Mouse (Mus musculus) forebrain, postnatal 0 days (tissue): ENCODE data around the gene Sdhc. TPM values are rescaled to one million over a fixed set of nuclear protein-coding genes. Genes with fewer than 3 reads are reported as not detected.
"Not testable (repeated sequence)": the region's sequence is repeated elsewhere in the genome, so short reads cannot be mapped to it uniquely, and the experiment has no call there.

Experiments
- ATAC-seq: fragments of 200-750 bp; cut with Nextera tagmentation; 2 replicates; pipeline ENCODE4 v1.8.0; 2017; ENCODE audit warnings: mild to moderate bottlenecking, moderate library complexity
- DNase-seq: peaks from one replicate; pipeline ENCODE4 v3.0.0-alpha.2; 2015
- H3K27ac ChIP-seq: fragments of 300-500 bp; sonication (generic); 2 replicates; pipeline ENCODE4 v1.5.1; 2014; ENCODE audit warnings: low read depth, mild to moderate bottlenecking, antibody characterized with exemption, low read length, moderate library complexity, mixed read lengths
- H3K27me3 ChIP-seq: fragments of 300-500 bp; sonication (generic); 2 replicates; pipeline ENCODE4 v1.6.1; 2014; ENCODE audit warnings: mild to moderate bottlenecking, low read length, mixed read lengths; ENCODE audit not compliant: insufficient read depth
- H3K36me3 ChIP-seq: fragments of 300-500 bp; sonication (generic); 2 replicates; pipeline ENCODE4 v1.6.1; 2014; ENCODE audit warnings: mild to moderate bottlenecking, moderate library complexity; ENCODE audit not compliant: insufficient read depth
- H3K4me1 ChIP-seq: fragments of 300-500 bp; sonication (generic); 2 replicates; pipeline ENCODE4 v1.6.1; 2014; ENCODE audit warnings: antibody characterized with exemption; ENCODE audit not compliant: insufficient read depth
- H3K4me2 ChIP-seq: fragments of 300-500 bp; sonication (generic); 2 replicates; pipeline ENCODE4 v1.6.1; 2014; ENCODE audit warnings: low read depth, mild to moderate bottlenecking, moderate library complexity
- H3K4me3 ChIP-seq: fragments of 300-500 bp; sonication (generic); 2 replicates; pipeline ENCODE4 v1.5.1; 2014; ENCODE audit warnings: low read depth, low read length, mixed read lengths
- H3K9ac ChIP-seq: fragments of 300-500 bp; sonication (generic); 2 replicates; pipeline ENCODE4 v1.6.1; 2014; ENCODE audit warnings: mild to moderate bottlenecking
- H3K9me3 ChIP-seq: fragments of 300-500 bp; sonication (generic); 2 replicates; pipeline ENCODE4 v1.6.1; 2016; ENCODE audit warnings: low read length
- CTCF ChIP-seq: sonication (generic); IDR thresholded peaks from 2 replicates; pipeline ENCODE4 v1.5.1; 2016; ENCODE audit warnings: antibody characterized with exemption, control low read depth, low read depth
- WGBS: fragments of 180-500 bp; shearing (Covaris S2); extraction: QIAGEN DNeasy Blood & Tissue Kit; methylation state at CpG from one replicate; pipeline ENCODE4 v1.1.7; 2014; 5-methylcytosine and 5-hydroxymethylcytosine counted together
- polyA plus RNA-seq: library from polyadenylated mRNA; unstranded; fragments of >200 nt; fragmentation: Nextera tagmentation; extraction: Ambion mirVana; gene quantifications from 2 replicates; pipeline ENCODE4 v1.2.1, GENCODE M21; 2015
- total RNA-seq: library from RNA; depleted of rRNA; stranded (reverse); fragments of >200 nt; gene quantifications from 2 replicates; pipeline ENCODE4 v1.2.3, GENCODE M21; 2014

The Sdhc gene
- total and polyA plus RNA-seq, 2 experiments from 2014 or later = 197 to 285 TPM

GRCm38 (mm10) chr1:171097136-171097535, 53.3 kb downstream of the Sdhc start:
- Histone ChIP-seq H3K4me2 (no peak overlapping the region), H3K4me3 (no peak overlapping the region), H3K27me3 (no peaks in the 10 kb centered on the region), H3K36me3 (no peaks in the 10 kb centered on the region), H3K4me1 (no peaks in the 10 kb centered on the region), H3K9ac (no peak overlapping the region), H3K27ac (no peak overlapping the region), H3K9me3 (no peaks in the 10 kb centered on the region)
- DNase-seq (no peak), ATAC-seq (no peak)
- no peak for TF ChIP-seq CTCF

DNA sequence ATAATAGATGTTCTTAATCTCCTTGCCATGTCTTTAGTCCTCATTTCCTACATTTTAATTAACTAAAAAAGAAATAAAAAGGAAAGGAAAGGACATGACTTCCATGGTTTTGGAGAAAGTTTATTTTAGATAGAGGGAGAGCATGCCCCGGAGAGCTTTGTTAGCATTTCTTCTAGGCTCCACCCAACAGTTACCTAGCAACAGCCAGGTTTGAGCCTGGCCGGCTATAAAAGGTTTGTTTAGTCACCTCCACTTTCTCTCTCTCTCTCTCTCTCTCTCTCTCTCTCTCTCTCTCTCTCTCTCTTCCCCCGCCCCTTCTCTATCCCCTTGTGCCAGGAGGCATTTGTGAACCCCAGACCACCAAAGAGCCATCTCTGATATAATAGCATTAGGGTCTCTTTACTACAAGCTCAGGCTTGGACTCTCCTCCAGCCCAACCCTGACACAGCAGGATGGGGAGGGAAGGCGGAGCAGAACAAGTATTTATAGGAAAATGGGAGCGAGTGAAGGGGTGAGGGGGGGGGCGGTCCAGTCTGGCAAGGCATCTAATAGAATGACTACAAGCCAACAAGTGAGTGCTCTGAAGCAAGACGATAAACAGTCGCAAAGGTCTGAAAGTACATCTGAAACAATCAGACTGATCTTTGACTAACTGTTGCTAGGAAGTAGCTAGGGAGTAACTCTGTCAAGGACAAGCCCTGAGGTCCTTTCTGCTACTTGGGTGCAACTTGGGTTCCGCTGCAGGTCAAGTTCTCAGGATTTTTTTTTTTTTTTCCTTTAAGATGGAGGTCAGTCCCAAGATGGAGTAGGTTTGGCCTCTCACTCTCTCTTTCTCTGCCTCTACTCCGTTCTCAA, 54.1 kb downstream of the Sdhc start:
- Histone ChIP-seq H3K4me3 (no peak overlapping the region), H3K27me3 (no peaks in the 10 kb centered on the region), H3K36me3 (no peaks in the 10 kb centered on the region), H3K27ac (no peak overlapping the region), H3K9me3 (no peaks in the 10 kb centered on the region), H3K4me1 (no peaks in the 10 kb centered on the region), H3K9ac (no peak overlapping the region), H3K4me2 (no peak overlapping the region)
- TF ChIP-seq CTCF = no peak
- ATAC-seq = no peak
- 18% methylated on average over 10 of the region's 10 CpGs for WGBS
- no peak for DNase-seq

DNA sequence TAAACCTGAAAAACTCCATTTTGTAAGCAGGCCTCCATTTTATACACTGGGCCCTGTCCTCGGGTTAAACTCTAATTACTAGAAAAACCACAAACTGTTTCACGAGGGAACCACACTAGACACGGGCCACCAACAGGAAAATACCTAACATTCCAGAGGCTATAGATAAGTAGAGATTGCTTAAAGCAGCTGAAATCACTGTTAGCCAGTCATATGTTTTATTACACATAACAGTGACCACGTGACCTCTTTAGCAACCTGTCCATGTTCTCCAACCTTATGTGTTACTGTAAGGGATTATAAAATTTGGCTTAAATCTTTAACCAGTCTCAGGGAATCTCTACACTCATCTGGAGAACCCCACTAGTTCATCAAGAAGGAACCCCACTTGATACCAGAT, 56.0 kb downstream of the Sdhc start:
- Histone ChIP-seq H3K27me3 (no peaks in the 10 kb centered on the region), H3K9ac (no peak overlapping the region), H3K9me3 (no peaks in the 10 kb centered on the region), H3K4me3 (no peak overlapping the region), H3K36me3 (no peaks in the 10 kb centered on the region), H3K27ac (no peak overlapping the region), H3K4me2 (no peak overlapping the region), H3K4me1 (no peaks in the 10 kb centered on the region)
- no peak for ATAC-seq
- 83% methylated on average over 4 of the region's 4 CpGs for WGBS
- no peak for DNase-seq
- TF ChIP-seq CTCF = no peak

DNA sequence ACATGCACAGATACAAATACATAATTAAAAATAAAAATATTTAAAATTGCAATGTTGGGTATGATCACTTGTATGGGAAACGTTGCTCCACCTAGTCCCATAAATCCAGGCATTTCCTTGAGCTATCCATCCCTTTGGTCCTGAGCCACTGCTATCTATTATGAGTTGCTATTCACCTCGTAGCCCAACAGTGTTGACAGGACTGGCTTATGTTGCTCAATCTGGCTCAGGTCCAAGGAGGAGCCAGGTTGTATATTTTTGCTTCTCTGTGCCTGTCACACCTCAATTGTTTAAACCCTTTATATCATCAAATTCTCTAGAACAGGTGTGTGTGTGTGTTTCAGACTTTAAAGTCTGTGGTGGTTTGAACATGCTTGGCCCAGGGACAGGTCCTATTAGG, 59.6 kb downstream of the Sdhc start:
- 73% methylated on average over 2 of the region's 2 CpGs for WGBS
- no peak for ATAC-seq
- no peak overlapping the region for H3K4me3 ChIP-seq

DNA sequence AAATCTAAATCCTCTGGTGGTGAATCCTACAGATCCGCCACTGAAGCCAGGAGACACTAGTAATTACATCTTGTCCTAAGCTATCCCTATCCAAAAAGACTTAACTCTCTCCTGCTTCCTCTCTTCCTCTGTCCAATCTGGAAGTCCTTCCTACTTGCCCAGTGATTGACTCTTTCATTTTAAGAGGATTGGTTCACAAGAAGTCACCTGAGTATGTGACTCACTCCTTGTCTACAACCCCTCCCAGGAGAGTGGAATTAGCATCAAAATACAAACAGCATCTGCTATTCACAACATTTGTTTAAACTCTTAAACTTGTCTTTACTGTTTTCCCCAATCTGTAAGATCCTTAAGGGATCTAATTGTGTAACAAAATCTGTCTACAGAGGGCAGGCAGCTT, 60.5 kb downstream of the Sdhc start:
- Histone ChIP-seq H3K4me1 (no peaks in the 10 kb centered on the region), H3K27ac (no peak overlapping the region), H3K4me2 (no peak overlapping the region), H3K4me3 (no peak overlapping the region), H3K36me3 (no peaks in the 10 kb centered on the region), H3K9ac (no peak overlapping the region), H3K27me3 (no peaks in the 10 kb centered on the region), H3K9me3 (no peaks in the 10 kb centered on the region)
- TF ChIP-seq CTCF = no peak
- ATAC-seq (no peak), DNase-seq (no peak)
- 94% methylated on average over 1 of the region's 1 CpGs for WGBS

More for the DNA sequence above, 59.6 kb downstream of the Sdhc start:
- no peaks in the 10 kb centered on the region for H3K9me3 ChIP-seq
- no peak overlapping the region for H3K9ac ChIP-seq
- H3K27ac ChIP-seq = no peak overlapping the region
- H3K36me3 ChIP-seq = no peaks in the 10 kb centered on the region
- no peak for DNase-seq
- H3K4me1 ChIP-seq = no peaks in the 10 kb centered on the region
- no peaks in the 10 kb centered on the region for H3K27me3 ChIP-seq
- TF ChIP-seq CTCF = no peak
- H3K4me2 ChIP-seq = no peak overlapping the region

DNA sequence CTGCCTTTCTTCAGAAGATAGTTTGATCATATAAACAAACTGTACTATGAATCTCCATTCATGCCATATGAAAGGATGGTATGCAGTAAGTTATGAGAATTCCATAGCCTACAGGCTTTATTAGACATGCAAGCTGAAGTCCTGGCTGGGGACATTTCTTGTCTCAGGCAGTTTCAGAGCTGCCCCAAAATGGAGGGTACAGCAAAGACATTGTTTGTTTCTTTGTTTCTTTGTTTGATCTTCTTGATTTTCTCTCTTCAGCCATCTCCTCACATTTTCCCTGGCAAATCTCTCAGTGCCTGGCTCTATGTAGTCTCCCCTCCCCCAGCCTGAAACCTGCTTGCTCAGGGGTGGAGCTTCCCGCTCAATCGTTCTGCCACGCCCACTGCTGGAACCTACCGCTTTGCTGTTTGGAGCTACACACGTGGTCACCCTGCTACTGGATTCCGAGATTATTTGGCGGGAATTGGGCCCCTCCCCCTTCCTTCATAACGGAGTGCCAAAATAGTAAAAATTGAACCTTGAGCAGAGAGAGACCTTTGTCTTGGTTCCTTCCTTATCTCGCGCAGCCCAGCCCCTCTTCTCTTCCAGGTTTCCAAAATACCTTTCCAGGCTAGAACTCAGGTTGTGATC, 62.0 kb downstream of the Sdhc start:
- Histone ChIP-seq H3K4me2 (peak overlapping the region; percentile 28), H3K4me3 (peak overlapping the region; percentile 7; the same call in 1 of the 2 replicates), H3K9ac (peak overlapping the region; percentile 31; the same call in 1 of the 2 replicates)
- 1% methylated on average over 10 of the region's 10 CpGs for WGBS
- not testable (repeated sequence) for H3K36me3 ChIP-seq, H3K9me3 ChIP-seq, H3K4me1 ChIP-seq, H3K27me3 ChIP-seq, ATAC-seq, H3K27ac ChIP-seq
- DNase-seq = peak; percentile 32

DNA sequence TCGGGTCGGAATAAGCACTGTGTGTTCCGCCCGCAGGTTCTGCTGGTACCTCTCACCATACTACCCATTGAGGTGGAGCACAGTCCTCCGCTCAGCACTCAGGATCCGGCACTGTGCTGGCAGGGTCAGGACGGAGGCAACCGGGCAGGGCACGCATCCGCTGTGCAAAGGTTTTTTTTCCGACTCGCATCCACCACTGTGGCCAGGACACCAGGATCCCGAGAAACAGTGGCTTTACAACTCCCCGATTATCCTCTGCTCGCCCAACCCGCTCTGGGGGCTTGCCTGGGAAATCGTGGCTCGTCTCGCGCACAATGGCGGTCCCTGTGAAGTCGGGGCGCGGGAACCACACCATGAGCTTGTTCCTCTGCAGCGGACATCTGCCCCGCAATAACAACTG, 64.7 kb downstream of the Sdhc start:
- peak; percentile 58 for DNase-seq
- 0% methylated on average over 26 of the region's 26 CpGs for WGBS
- peak overlapping the region; percentile 77 for H3K4me2 ChIP-seq
- H3K4me1 ChIP-seq = no peaks in the 10 kb centered on the region
- H3K9me3 ChIP-seq = no peaks in the 10 kb centered on the region
- H3K27me3 ChIP-seq = no peaks in the 10 kb centered on the region
- peak overlapping the region; percentile 52 for H3K4me3 ChIP-seq
- H3K9ac ChIP-seq = peak overlapping the region; percentile 53
- H3K36me3 ChIP-seq = no peaks in the 10 kb centered on the region
- TF ChIP-seq CTCF = no peak
- ATAC-seq = no peak; the same call in 1 of the 2 replicates
- no peak overlapping the region for H3K27ac ChIP-seq

GRCm38 (mm10) chr1:171081512-171082231, 68.7 kb downstream of the Sdhc start:
- H3K4me3 ChIP-seq, H3K9me3 ChIP-seq, H3K4me1 ChIP-seq, H3K36me3 ChIP-seq, DNase-seq, H3K9ac ChIP-seq, H3K27ac ChIP-seq, H3K27me3 ChIP-seq, H3K4me2 ChIP-seq, ATAC-seq: not testable (repeated sequence)
- WGBS = 46% methylated on average over 9 of the region's 17 CpGs

DNA sequence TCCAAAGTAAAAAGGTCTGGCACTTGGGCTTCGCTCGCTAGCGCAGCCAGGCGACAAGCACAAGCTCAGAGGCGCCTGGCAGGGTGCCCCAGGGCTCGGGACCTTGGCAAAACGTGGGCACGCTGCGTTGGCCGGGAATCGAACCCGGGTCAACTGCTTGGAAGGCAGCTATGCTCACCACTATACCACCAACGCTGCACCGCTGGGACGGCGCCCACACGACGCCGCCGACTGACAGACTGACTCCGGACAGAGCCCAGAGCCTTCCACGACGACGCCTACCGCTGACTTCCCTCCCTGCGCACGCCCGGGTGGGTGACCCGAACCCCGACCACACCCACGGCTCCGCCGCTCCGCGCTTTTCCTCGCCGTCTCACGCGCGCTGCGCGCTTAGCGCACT, 70.6 kb downstream of the Sdhc start:
- not testable (repeated sequence) for H3K27me3 ChIP-seq
- no CpG with 5 or more reads among the region's 43 CpGs for WGBS

GRCm38 (mm10) chr1:171079345-171079744, 71.1 kb downstream of the Sdhc start:
- H3K4me3 ChIP-seq, H3K27ac ChIP-seq, H3K9me3 ChIP-seq, H3K27me3 ChIP-seq, H3K4me2 ChIP-seq, DNase-seq, H3K4me1 ChIP-seq, H3K36me3 ChIP-seq, H3K9ac ChIP-seq: not testable (repeated sequence)
- WGBS = 0% methylated on average over 1 of the region's 35 CpGs
- peak; percentile 65 for ATAC-seq

More for the DNA sequence above, 70.6 kb downstream of the Sdhc start:
- H3K4me3 ChIP-seq, H3K4me2 ChIP-seq, H3K9ac ChIP-seq, H3K36me3 ChIP-seq, H3K9me3 ChIP-seq, DNase-seq, H3K27ac ChIP-seq, H3K4me1 ChIP-seq: not testable (repeated sequence)
- peak; percentile 59 for ATAC-seq
